In the genomic region with DNA sequence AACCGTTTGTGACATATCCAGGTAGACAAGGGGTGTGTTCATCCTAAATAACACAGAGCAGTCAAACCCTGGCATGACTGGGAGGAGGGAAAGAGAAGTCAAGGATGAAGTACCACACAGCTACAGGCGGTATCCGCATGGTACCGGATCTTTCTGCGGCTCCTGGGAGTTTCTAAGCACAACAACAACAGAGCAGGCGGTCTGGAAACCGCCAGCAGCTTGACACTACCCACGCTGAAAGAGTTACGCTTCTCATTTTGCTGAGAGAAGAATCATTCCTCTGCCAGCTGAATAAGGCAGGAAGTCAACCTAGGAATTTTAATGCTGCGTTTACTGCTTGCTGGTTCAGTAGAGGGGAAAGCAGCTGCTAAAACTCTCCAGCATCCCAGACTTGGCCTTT, we compare ENCODE assay signal across 9 mouse cellular contexts.
DNase-seq lines count a peak whose midpoint lies in the region; ATAC-seq and TF ChIP-seq lines count a peak whose summit lies in the region.
"Had no signal": no experiment of that assay in that cellular context is flagged by ENCODE, and none has a peak within 500 bp of the region (broad histone marks: within the 10 kb centered on the region; RNA-seq: fewer than 3 reads in every experiment).

No protein-coding gene starts in this region.

- no peaks in the 10 kb centered on the region for H3K9me3 ChIP-seq in lung, embryonic 14.5 days (ENCODE audit: low read depth, low read length)
- H3K9me3 ChIP-seq in hindbrain, embryonic 12.5 days (replicated peaks): no peaks in the 10 kb centered on the region
- no peaks in the 10 kb centered on the region for H3K9me3 ChIP-seq in limb, embryonic 10.5 days (replicated peaks)
- no peaks in the 10 kb centered on the region for H3K9me3 ChIP-seq in stomach, embryonic 16.5 days (replicated peaks; ENCODE audit: control insufficient read depth, low read length)
- H3K9me3 ChIP-seq: heart, embryonic 15.5 days had no signal

- no peaks in the 10 kb centered on the region for H3K27me3 ChIP-seq in lung, embryonic 14.5 days (ENCODE audit: insufficient read depth, low read length)
- no peaks in the 10 kb centered on the region for H3K27me3 ChIP-seq in hindbrain, embryonic 12.5 days
- H3K27me3 ChIP-seq in limb, embryonic 10.5 days (ENCODE audit: low read depth, poor library complexity, severe bottlenecking): no peaks in the 10 kb centered on the region
- H3K27me3 ChIP-seq in stomach, embryonic 16.5 days (ENCODE audit: control insufficient read depth, insufficient read depth, low read length): no peaks in the 10 kb centered on the region
- H3K27me3 ChIP-seq: heart, embryonic 15.5 days had no signal

- TF ChIP-seq CTCF in lung, embryonic 14.5 days (IDR thresholded peaks at IDR 0.05; ENCODE audit: low read depth): no peak

- WGBS in lung, embryonic 14.5 days: 21% methylated on average over 10 of the region's 10 CpGs
- 10% methylated on average over 10 of the region's 10 CpGs for WGBS in hindbrain, embryonic 12.5 days
- WGBS in limb, embryonic 10.5 days: 20% methylated on average over 10 of the region's 10 CpGs
- WGBS in stomach, embryonic 16.5 days: 23% methylated on average over 10 of the region's 10 CpGs

- no peak for ATAC-seq in lung, embryonic 14.5 days (ENCODE audit: insufficient read depth)
- peak; percentile 50; the same call in 1 of the 2 replicates for ATAC-seq in hindbrain, embryonic 12.5 days (ENCODE audit: low FRiP score)
- no peak for ATAC-seq in stomach, embryonic 16.5 days (ENCODE audit: insufficient read depth, low FRiP score)

- peak overlapping the region; percentile 42; the same call in 1 of the 2 replicates for H3K27ac ChIP-seq in lung, embryonic 14.5 days (ENCODE audit: low read depth)
- H3K27ac ChIP-seq in hindbrain, embryonic 12.5 days: peak overlapping the region; percentile 57; the same call in 1 of the 2 replicates
- peak overlapping the region; percentile 79 for H3K27ac ChIP-seq in limb, embryonic 10.5 days
- peak overlapping the region; percentile 18; the same call in 1 of the 2 replicates for H3K27ac ChIP-seq in stomach, embryonic 16.5 days (ENCODE audit: low read length)
- H3K27ac ChIP-seq: heart, embryonic 15.5 days had no signal

- peak overlapping the region; percentile 27; the same call in 1 of the 2 replicates for H3K4me2 ChIP-seq in lung, embryonic 14.5 days
- peak overlapping the region; percentile 13 for H3K4me2 ChIP-seq in hindbrain, embryonic 12.5 days (replicated peaks)
- peak overlapping the region; percentile 33; the same call in 1 of the 2 replicates for H3K4me2 ChIP-seq in stomach, embryonic 16.5 days (ENCODE audit: low read depth, low read length)
- H3K4me2 ChIP-seq: heart, embryonic 15.5 days had no signal

- no peak overlapping the region for H3K9ac ChIP-seq in lung, embryonic 14.5 days
- peak overlapping the region; percentile 27; the same call in 1 of the 2 replicates for H3K9ac ChIP-seq in hindbrain, embryonic 12.5 days
- H3K9ac ChIP-seq in stomach, embryonic 16.5 days (ENCODE audit: low read length): no peak overlapping the region
- H3K9ac ChIP-seq: heart, embryonic 15.5 days had no signal

- peak; percentile 63 for DNase-seq in lung, embryonic 14.5 days
- no peak for DNase-seq in lung, postnatal 25 days (ENCODE audit: low spot score)
- DNase-seq in limb, embryonic 10.5 days (ENCODE audit: low spot score): no peak
- DNase-seq in thymus, postnatal 10 days (ENCODE audit: low spot score in 2 of 2): no peak
- no peak for DNase-seq in cerebellum, postnatal 14 days
- DNase-seq in liver: no peak

- H3K4me1 ChIP-seq in lung, embryonic 14.5 days (ENCODE audit: insufficient read depth): no peaks in the 10 kb centered on the region
- H3K4me1 ChIP-seq in hindbrain, embryonic 12.5 days: peaks cover 7% of the 10 kb centered on the region
- peaks cover 17% of the 10 kb centered on the region for H3K4me1 ChIP-seq in limb, embryonic 10.5 days
- peaks cover 4% of the 10 kb centered on the region for H3K4me1 ChIP-seq in stomach, embryonic 16.5 days (ENCODE audit: control insufficient read depth, insufficient read depth, low read length)
- H3K4me1 ChIP-seq: heart, embryonic 15.5 days had no signal

- H3K4me3 ChIP-seq in lung, embryonic 14.5 days (ENCODE audit: low read depth, low read length): no peak overlapping the region
- H3K4me3 ChIP-seq in hindbrain, embryonic 12.5 days: no peak overlapping the region
- no peak overlapping the region for H3K4me3 ChIP-seq in limb, embryonic 10.5 days
- no peak overlapping the region for H3K4me3 ChIP-seq in stomach, embryonic 16.5 days (replicated peaks; ENCODE audit: low read length)
- H3K4me3 ChIP-seq: heart, embryonic 15.5 days had no signal

- no peaks in the 10 kb centered on the region for H3K36me3 ChIP-seq in lung, embryonic 14.5 days (ENCODE audit: insufficient read depth)
- no peaks in the 10 kb centered on the region for H3K36me3 ChIP-seq in hindbrain, embryonic 12.5 days
- no peaks in the 10 kb centered on the region for H3K36me3 ChIP-seq in limb, embryonic 10.5 days
- no peaks in the 10 kb centered on the region for H3K36me3 ChIP-seq in stomach, embryonic 16.5 days (ENCODE audit: control insufficient read depth, insufficient read depth, low read length)
- H3K36me3 ChIP-seq: heart, embryonic 15.5 days had no signal

Comparison
In these comparisons a context has a peak if more than half of its experiments do, and no peak if none do; other contexts are left out.
1. H3K27ac ChIP-seq: peak in every context shown above with its lines; median percentile 79 in limb, embryonic 10.5 days; 57 in hindbrain, embryonic 12.5 days; 42 in lung, embryonic 14.5 days; 18 in stomach, embryonic 16.5 days.